Mouse (Mus musculus): Measurements from ENCODE around the gene Irf2bp2.

The Irf2bp2 gene

DNA sequence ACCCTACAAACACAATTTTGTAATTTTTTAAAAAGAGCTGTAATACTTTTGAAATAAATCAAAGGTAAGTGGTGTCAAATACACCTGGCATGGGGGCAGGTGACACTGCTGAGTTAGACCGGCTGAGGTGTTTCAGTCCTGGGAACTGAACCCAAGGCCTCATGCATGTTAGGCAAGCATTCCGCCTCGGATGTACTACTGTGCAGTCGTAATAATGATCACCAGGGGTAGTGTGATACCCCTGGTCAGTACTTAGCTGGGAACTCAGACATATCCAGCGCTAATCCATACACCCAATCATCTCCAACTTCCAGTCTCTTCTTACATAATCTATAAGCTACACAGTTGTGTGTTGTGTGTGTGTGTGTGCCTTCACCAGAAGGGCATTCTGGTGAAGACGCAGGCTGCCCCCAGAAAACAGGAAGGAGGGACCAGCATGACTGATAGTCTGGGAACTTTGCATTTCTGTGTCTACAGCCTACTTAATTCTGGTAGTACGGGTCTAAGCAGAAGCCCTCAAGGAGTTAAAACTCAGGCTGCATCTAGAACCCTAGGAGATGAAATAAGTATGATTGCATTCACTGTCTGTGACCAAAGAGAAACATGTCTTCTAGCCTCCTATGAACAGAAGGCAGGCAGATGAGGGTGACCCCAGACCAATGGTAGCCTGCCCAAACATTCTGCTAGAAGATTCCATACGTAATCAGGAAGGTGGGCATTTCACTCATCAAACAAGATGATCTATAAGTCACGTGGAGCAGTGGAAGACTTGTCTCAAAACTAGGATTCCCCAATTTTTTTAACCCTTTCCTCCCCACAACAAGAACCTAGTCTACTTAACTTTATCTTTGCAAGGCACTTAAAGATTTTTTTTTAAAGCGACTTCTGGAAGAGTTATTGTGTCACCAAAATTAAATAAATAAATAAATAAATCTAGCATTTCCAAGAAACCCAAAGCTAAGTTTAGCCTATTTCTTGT is 6.9 kb downstream of the Irf2bp2 start:
- no peak for DNase-seq (ENCODE audit: low spot score)

DNA sequence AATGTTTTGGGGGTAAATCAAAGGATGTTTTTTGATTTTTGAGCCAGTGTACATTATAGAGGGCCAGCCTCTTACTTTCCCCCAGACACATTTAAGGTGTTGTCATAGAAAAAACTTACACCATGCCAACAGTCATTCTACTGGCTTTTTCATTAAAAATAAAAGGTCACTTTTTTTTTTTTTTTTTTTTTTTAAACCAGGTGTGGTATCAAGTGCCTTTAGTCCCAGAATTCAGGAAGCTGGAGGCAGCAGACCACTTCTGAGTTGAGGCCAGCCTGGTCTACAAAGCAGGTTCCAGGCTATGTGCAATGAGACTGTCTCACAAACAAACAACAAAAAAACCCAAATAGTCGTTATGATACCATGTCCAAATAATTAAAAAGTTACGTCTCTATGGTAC is 7.7 kb downstream of the Irf2bp2 start:
- DNase-seq (ENCODE audit: low spot score), result no peak

DNA sequence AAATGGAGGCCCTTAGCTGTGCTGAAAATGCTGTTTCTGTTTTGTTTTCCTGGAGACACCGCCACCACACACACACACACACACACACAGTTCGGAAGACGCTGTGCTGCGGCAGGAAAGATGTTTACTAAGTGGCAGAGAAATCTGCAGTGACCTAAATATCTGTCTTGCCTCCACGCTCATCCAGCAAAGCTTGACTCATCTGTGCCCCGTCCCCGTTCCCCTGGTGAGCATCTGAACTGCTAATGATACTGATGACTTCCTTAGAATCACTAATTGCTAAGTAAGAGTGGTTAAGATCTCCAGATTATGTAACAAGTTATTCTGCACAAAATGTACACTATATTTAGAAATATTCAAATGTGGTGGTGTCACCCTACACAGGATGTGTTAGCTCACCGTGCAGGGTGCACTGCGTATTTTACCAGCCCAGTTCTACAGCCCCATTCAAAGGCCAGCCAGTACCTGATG is 8.2 kb downstream of the Irf2bp2 start:
- no peak for DNase-seq (ENCODE audit: low spot score)

DNA sequence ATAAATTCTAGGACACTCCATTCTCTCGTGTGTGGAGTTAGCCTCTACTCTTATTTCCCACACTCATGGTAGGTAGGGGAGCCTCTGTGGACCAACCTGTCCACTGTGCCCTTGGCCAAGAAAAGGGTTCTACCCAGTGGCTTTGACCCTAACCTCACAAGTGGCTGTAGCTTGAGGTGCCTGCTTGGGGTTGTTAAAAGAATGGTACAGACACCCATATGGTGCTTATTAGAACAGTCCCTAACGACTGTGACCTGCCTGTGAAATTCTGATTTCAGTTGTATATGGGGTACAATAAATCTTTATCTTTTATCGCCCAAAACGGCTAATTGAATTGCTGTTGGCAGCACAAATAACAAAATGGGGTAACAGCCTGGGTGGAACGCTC is 8.9 kb downstream of the Irf2bp2 start:
- no peak for DNase-seq (ENCODE audit: low spot score)

DNA sequence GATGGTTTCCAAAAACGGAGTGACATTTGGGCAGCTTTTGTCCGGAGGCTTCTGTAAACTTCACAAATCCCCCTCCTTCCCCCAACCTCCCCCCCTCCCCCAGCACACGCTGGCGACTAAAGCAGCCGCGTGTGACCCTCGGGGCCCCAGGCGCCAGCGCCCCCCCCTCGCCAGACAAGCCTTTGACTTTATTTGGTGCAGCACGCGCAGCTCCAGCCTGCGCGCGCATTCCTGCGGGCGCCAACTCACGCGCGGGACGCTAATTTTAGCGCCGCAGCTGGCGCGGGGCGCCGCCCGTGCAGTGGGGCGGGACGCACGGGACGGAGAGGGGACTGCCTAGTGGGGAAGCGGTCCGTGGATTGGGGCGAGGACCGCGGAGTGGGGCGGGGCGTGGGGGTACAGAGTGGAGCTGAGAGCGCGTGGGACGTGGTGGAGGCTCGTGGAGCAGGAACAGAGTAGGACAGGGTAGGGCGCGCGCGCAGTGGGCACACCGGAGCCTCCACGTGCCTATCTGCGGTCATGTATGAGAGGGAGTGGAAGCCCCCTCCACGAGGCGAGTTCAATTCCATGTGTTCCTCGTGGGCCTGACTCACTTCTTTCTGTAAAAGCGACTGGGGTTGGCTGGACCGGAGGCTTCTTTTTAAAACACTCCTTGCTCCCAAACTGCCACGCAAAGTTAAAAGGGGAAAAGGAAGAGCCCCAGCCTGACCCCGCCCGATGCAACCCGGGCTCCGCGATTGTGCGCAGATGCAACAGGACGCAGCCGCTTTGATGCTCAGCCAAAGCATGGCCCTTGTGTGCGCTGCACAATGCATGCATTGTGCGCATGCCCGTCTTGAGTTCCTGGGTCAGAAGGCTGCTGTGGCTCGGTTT is 9.6 kb downstream of the Irf2bp2 start:
- DNase-seq (ENCODE audit: low spot score), result no peak

DNA sequence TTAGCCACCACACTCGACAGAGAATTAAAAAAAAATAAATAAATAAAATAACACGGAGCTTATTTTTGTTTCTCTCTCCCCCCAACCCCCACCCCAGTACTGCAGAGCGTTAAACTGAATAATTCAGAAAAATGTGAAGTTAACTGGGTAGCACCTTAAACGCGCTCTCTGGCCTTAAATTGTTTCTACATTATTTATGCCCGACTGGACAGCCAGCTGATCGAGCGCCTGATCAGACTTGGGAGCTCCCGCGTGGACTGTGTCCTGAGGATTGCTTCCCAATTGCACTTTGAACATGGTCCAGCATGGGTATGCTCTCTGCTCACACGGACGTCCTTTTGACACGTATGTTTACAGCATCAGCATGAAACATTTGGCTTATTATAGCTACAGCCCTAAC is 10.3 kb downstream of the Irf2bp2 start:
- no peak for DNase-seq (ENCODE audit: low spot score)

DNA sequence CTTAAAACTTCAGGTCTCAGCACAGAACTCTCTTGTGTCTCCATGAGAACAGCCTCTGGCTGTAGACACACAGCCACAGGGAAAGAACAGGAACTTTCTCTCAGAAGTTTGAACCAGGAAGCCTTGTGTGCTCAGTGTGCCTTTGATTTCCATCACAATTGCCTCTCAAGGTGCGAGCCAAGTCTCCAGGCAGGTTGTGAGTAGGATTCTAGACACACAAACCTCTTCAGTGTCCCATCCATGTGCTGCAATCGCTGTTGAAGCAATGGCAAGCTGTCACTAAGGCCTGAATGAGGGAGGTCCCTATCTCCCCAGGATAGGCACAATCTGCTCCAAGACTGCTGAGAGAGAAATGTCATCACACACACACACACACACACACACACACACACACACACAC is 10.8 kb downstream of the Irf2bp2 start:
- DNase-seq (ENCODE audit: low spot score), result no peak

DNA sequence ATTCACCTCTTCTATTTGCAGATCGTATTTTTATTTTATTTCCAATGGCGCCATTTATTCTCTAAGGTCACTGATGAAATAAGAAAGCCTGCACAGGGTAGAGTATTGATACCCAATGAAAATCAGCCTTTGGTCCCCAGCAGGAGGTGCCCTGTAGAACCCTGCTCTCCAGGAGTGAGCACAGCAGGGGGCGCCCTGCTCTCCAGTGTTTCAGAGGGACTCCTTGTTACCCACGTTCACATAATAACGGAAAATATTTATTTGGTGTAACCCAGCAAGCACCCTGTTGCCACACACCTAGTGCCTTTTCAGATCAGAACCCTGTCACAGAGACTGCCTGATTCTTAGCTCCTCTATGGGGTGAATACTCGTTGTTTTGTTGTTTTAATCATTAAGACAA is 11.3 kb downstream of the Irf2bp2 start:
- no peak for DNase-seq (ENCODE audit: low spot score)

DNA sequence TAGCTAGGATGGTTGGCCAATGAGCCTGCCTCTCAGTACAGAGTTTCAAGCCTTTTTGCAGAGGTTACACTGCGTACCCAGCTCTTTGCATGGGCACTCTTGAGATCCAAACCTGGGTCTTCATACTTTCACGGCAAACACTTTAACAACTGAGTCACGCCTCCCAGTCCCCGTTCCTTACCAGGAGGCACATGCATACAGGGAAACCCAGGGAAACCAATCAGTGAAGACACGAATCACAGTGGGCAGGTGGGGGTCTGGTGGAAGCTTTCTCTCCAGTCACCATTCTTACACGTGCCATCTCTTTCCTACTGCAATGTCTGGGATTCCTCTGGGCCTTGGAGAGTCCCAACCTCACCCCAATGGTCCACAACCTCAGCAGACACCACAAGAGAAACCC is 12.1 kb downstream of the Irf2bp2 start:
- DNase-seq (ENCODE audit: low spot score), result no peak

DNA sequence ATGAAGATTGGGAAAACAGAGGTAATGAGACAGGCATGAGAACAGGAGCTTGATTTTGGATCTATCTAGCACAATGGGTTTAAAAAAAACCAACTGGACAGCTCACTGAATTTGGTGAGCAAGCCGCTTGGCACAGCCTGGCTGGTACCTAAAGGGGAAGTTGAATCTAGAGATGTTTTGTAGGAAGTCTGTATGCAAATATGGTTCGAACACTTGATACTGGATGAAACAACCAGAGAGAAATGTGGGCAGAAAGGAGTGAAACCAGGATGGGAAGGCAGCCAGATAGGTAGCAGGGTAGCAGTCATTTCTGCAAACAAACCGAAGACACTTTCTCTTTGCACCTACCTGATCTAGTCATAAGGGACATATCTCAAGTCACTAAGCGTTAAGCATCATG is 13.0 kb downstream of the Irf2bp2 start:
- DNase-seq (ENCODE audit: low spot score), result no peak

DNA sequence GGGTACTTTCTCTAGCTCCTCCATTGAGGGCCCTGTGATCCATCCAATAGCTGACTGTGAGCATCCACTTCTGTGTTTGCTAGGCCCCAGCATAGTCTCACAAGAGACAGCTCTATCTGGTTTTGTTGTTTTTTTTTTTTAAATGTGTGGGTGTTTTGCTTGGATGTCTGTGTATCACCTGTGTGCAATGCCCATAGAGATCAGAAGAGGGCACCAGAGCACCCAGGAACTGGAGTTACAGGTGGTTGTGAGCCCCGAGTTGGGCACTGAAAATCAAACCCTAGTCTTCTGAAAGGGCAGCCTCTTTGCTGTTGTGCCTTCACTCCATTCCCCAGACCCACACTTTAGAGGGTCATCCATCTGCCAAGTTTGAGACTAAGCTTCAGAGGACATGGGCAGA is 13.7 kb downstream of the Irf2bp2 start:
- DNase-seq (ENCODE audit: low spot score), result no peak

DNA sequence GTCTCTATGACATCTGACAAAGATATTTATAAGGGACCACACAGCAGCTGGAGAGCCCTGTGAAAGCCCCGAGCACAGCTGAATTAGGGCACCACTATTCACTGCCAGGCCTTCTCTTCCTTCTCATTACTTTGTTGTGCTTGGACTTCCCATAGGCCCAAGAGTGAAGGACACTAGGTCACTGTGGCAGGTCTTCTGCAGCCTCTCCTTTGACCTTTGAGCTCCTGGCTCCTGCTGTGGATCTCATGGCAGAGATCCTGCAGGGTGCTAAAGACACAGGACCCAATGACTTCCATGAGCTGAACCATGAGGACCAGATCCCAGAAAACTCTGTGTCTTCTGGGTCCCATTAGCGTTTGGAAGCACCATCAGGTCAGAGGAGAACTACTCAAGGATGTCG is 15.1 kb downstream of the Irf2bp2 start:
- no peak for DNase-seq (ENCODE audit: low spot score)

DNA sequence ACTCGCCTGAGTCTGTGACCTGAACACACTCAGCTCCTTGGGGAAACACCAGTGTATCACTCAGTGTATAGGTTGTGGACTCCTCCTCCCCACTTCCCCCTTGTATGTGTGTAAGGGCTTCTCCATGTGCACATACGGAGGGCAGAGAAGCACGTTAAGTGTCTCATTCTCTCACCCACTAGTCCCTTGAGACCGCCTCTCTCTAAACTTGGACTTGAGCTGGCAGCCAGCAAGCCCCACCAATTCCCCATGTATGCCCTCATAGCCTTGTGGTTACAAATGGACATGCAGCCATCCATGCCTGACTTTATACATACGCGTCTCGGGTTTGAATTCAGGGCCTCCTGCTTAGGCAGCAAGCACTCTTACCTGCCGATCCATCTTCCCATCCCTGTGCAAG is 16.9 kb downstream of the Irf2bp2 start:
- no peak for DNase-seq (ENCODE audit: low spot score)

DNA sequence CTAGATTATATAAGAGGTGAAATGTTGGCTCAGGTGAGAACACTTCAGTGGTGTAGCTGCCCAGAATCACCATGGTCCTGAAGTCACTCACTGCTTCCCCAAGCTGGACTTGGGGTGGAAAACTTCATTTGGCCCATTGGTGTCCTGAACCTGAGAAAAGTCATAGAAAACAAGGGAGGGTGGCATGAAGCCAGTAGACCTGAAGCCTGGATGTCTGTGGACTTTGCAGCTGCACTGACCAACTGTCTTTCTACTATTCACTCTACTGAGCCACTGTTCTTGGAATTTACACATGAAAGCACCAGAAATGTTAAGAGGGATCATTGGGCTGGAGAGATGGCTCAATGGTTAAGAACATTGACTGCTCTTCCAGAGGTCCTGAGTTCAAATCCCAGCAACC is 17.7 kb downstream of the Irf2bp2 start:
- DNase-seq (ENCODE audit: low spot score), result no peak

DNA sequence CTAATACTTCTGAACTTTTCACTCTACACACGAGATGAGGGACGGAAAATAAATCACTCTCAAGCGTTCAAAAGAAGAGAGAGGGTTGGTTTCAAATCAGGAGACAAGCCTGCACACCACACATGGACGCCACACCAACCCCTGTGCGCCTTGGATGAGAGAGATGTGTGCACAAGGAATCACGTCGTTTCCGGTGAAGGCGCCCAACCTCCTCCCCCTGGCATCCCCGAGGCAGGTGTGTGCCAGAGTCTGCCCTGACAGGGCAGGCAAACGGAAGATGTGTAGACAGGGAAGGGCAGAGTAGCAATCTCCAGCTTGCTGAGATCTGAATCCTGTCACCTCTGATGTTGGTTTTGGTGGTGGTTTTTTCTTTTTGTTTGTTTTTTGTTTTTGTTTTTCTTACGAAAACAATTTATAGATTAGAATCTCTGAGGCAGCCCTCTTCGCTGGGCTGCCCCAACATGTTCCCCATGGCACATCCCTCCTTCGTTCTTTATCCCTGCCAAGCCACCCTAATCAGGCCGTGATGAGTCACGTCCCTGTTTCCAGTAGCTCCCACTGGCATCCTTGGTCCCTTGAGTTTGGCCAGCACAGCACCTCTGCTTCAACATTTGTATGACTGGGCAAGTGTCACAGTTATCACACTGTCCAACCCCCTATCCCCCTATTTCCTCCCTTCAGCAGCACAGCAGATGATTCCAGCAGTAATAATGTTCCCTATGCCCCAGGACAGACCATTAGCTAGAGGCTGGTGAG is 18.7 kb downstream of the Irf2bp2 start:
- DNase-seq (ENCODE audit: low spot score), result no peak

DNA sequence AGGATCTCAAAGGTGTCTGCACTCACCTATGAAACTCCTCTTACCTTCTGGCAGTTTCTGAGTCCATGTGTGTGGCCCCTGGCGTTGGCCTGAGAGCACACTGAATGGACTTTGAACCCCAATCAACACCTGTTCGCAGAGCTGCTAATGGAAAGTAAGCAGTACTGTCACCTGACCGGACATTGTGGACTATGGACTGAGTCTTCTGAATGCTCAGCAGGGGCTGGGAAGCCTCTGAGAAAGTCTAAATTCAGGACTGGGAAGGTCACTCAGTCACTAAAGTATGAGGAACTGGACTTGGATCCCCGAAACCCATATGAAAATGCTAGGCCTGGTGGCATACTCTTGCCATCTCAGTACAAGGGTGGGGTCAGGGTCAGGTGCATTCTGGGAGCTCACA is 19.9 kb downstream of the Irf2bp2 start:
- DNase-seq (ENCODE audit: low spot score), result no peak

DNA sequence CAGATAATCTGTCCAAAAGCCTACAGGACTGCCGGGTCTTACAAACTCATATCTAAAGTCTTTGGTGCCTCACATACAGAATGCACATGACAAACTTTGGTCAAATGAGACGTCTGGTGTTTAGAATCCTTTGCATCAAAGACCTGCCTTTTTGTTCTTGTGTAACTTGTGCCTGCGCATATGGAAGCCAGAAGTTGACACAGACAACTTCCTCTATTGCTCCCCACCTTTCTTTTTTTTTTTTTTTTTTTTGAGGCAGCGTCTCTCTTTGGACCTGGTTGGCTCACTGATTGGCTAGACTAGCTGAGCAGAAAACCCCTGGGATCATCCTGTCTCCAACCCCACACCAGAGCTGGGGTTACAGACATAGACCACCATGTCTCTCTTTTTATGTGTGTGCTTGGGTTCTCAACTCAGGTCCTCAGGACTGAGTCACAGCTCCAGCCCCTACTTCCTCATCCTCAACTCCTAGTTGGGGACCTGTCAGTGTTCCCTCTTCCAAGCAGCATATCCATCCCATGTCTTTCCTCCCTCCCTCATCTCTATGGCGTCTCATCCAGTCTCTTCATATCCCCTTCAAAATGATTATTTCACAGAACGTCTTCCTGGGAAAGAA is 20.6 kb downstream of the Irf2bp2 start:
- DNase-seq (ENCODE audit: low spot score), result no peak

DNA sequence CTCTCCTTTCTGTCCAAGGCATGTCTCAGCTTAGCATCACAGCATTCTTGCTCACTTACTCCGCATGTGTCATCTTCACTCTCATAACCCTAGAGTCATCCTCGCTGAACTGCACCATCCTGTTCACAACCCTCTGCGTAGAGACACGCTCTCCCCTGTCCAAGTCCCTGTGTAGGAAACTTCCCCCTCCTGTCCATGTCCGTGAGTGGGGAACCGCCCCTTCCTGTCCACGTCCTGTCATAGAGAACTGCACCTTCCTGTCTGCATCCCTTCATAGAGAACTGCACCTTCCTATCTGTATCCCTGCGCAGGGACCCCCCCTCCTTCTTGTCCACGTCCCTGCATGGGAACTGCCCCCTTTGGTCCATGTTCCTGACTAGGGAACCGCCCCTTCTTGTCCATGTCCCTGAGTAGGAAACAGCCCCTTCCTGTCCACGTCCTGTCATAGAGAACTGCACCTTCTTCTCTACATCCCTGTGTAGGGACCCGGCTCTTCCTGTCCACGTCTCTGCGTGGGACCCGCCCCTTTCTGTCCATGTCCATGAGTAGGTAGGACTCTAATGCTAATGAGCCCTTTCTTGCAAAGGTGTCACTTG is 22.6 kb downstream of the Irf2bp2 start:
- DNase-seq (ENCODE audit: low spot score), result no peak

DNA sequence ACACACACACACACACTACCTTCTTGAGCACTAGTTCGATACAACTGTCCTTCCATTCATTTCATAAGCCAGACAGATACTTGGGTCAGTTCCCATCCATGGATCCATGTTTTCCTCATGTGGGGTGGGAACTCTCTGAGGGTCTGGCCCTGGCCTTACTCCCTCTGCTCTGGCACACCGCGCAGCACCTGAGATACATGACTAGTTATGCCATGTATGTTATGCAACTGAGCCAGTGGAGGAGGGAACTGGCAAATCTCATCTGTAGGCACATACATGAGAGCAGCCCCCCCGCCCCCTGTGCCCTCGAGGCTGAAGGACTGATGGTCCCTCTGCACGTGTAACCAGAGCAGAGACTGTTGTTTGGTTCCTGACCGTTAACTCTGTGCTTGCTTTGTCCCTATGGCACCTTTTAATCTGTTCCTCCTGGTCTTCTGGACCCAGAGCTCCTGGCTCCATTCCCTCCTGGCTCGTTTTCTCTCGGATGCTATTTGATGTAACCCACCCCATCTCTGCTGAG is 23.2 kb downstream of the Irf2bp2 start:
- DNase-seq (ENCODE audit: low spot score), result no peak

DNA sequence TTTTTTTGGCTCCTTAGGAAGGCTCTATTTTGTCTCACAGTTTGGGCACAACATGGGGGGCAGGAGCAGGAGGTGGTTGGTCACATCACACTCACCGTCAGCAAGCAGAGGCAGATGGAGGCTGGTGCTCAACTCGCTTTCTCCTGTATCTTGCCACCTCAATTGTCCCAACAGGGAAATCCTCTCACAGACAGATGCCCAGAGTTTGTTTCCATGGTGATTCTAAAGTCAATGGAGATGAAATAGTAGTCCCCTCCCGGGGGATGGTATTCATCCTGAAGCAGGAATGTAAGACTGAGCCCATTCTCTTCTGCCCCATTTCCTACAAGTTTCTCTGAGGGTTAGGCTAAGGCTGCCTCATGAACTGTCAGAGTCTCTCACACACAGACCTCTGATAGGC is 23.7 kb downstream of the Irf2bp2 start:
- DNase-seq (ENCODE audit: low spot score), result no peak

DNA sequence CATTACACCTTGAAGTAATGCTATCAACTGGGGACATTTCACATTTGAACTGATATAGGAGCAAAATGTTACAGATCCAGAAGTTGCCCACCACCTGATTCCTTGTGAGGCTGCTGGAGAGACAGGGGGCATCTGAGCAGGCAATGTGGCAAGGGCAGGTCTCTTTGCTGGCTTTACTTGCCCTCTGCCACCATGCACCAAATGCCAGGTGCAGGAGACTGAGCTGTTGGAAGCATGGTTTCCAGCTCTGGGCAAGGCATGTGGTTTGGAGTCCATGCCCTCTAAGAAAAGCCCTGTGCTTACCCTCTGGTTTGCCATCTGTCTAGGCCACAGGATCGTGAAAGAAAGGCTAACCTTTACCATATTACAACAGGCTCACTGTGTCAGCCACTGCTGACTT is 24.1 kb downstream of the Irf2bp2 start:
- DNase-seq (ENCODE audit: low spot score), result no peak

All from layer of hippocampus, adult 9-10 months (tissue).